25 mouse cellular contexts compared by ENCODE assay signal in genomic region chr19:44307915-44308470, GRCm38 (mm10). TPM values are rescaled to one million over a fixed set of nuclear protein-coding genes. Genes with fewer than 3 reads are reported as not detected.
DNase-seq lines count a peak whose midpoint lies in the region; ATAC-seq and TF ChIP-seq lines count a peak whose summit lies in the region.
"Had no signal": no experiment of that assay in that cellular context is flagged by ENCODE, and none has a peak within 500 bp of the region (broad histone marks: within the 10 kb centered on the region; RNA-seq: fewer than 3 reads in every experiment).

No protein-coding gene starts in this region.

- H3K4me1 ChIP-seq in heart, embryonic 10.5 days = peaks cover 13% of the 10 kb centered on the region
- H3K4me1 ChIP-seq in liver, embryonic 11.5 days (replicated peaks; ENCODE audit: control insufficient read depth, insufficient read depth, low read length) = peaks cover 14% of the 10 kb centered on the region
- peaks cover 0 to 15% of the 10 kb centered on the region in 2 experiments; a peak in 2 of 4 replicates for H3K4me1 ChIP-seq in MEL (ENCODE audit: control insufficient read depth in 1 of 2, insufficient read depth in 2 of 2, low read length in 2 of 2)

- TF ChIP-seq EP300 in MEL (IDR thresholded peaks at IDR 0.05; ENCODE audit: low read depth in 1 of 2, low read length in 2 of 2) = no peak

- no peak overlapping the region for H3K4me3 ChIP-seq in heart, embryonic 10.5 days
- no peak overlapping the region for H3K4me3 ChIP-seq in liver, embryonic 11.5 days (ENCODE audit: low read depth, low read length)
- no peak overlapping the region for H3K4me3 ChIP-seq in MEL (ENCODE audit: control insufficient read depth in 1 of 2, insufficient read depth in 1 of 2, low read depth in 2 of 2, low read length in 2 of 2)
- H3K4me3 ChIP-seq: embryonic facial prominence, embryonic 12.5 days; gastrocnemius, adult 2 months; heart, embryonic 15.5 days; hindbrain, embryonic 13.5 days; limb, embryonic 12.5 days; liver, embryonic 12.5 days; midbrain, embryonic 12.5 days had no signal

- no peak for TF ChIP-seq RAD21 in MEL (IDR thresholded peaks at IDR 0.05; ENCODE audit: low read depth, low read length)

- H3K27ac ChIP-seq in heart, embryonic 10.5 days = no peak overlapping the region
- no peak overlapping the region for H3K27ac ChIP-seq in liver, embryonic 11.5 days (ENCODE audit: low read depth, low read length)
- no peak overlapping the region for H3K27ac ChIP-seq in MEL (ENCODE audit: control insufficient read depth, low read depth, low read length)
- H3K27ac ChIP-seq: embryonic facial prominence, embryonic 12.5 days; gastrocnemius, adult 2 months; heart, embryonic 15.5 days; midbrain, embryonic 12.5 days had no signal

- no peak; a peak in 1 of 4 replicates for TF ChIP-seq POLR2A in MEL (IDR thresholded peaks at IDR 0.05; ENCODE audit: control insufficient read depth in 1 of 2, insufficient read depth in 1 of 2, low read depth in 1 of 2, low read length in 2 of 2, poor library complexity in 1 of 2)

- H3K79me2 ChIP-seq in MEL (ENCODE audit: control insufficient read depth, insufficient read depth, low read length, poor library complexity) = no peaks in the 10 kb centered on the region

- peaks cover 54% of the 10 kb centered on the region for H3K36me3 ChIP-seq in heart, embryonic 10.5 days
- H3K36me3 ChIP-seq in liver, embryonic 11.5 days (ENCODE audit: control insufficient read depth, insufficient read depth, low read length) = peaks cover 38% of the 10 kb centered on the region
- peaks cover 11 to 32% of the 10 kb centered on the region in 2 experiments for H3K36me3 ChIP-seq in MEL (ENCODE audit: control insufficient read depth in 1 of 2, insufficient read depth in 2 of 2, low read length in 2 of 2)

- no peak for ATAC-seq in liver, embryonic 11.5 days (replicated peaks; ENCODE audit: low FRiP score)
- ATAC-seq: forebrain, embryonic 16.5 days; liver, embryonic 12.5 days; liver, postnatal 0 days had no signal

- no peak overlapping the region for H3K4me2 ChIP-seq in liver, embryonic 11.5 days
- H3K4me2 ChIP-seq: embryonic facial prominence, embryonic 12.5 days; heart, embryonic 15.5 days; hindbrain, embryonic 13.5 days; limb, embryonic 12.5 days; liver, embryonic 12.5 days; midbrain, embryonic 12.5 days had no signal

- WGBS in heart, embryonic 10.5 days = 78% methylated on average over 6 of the region's 6 CpGs
- WGBS in liver, embryonic 11.5 days = 82% methylated on average over 6 of the region's 6 CpGs

- no peaks in the 10 kb centered on the region for H3K9me3 ChIP-seq in heart, embryonic 10.5 days
- H3K9me3 ChIP-seq in liver, embryonic 11.5 days (ENCODE audit: control insufficient read depth, low read length) = no peaks in the 10 kb centered on the region
- H3K9me3 ChIP-seq in MEL (replicated peaks; ENCODE audit: insufficient read depth, low read length) = no peaks in the 10 kb centered on the region
- H3K9me3 ChIP-seq: embryonic facial prominence, embryonic 12.5 days; heart, embryonic 15.5 days; hindbrain, embryonic 13.5 days; limb, embryonic 12.5 days; liver, embryonic 12.5 days; midbrain, embryonic 12.5 days had no signal

- DNase-seq in heart, embryonic 10.5 days (ENCODE audit: low spot score) = peak; percentile 51
- DNase-seq in heart, postnatal 4 days = no peak
- DNase-seq in liver, embryonic 11.5 days (ENCODE audit: low spot score) = peak; percentile 26
- DNase-seq in liver (no peak), 3134 (ENCODE audit: extremely low read depth, insufficient read length, low spot score) (peak; percentile 52), MEL (ENCODE audit: low read depth, low spot score) (peak; percentile 63)
- no peak for DNase-seq in right cerebral cortex, postnatal 4 days
- DNase-seq: adrenal gland, postnatal 10 days; B cell, adult 2 months; embryo, embryonic 11 days; gastrocnemius, adult 2 months; gastrocnemius, postnatal 36 days; heart, postnatal 36 days; kidney, adult 18-20 months; kidney, postnatal 36 days; liver, postnatal 0 days; lung, postnatal 36 days had no signal

- no peak for TF ChIP-seq CTCF in MEL (IDR thresholded peaks at IDR 0.05 in 2 of 3, conservative IDR thresholded peaks at IDR 0.05 in 1 of 3; ENCODE audit: control insufficient read depth in 1 of 3, insufficient read depth in 1 of 3, low read depth in 2 of 3, low read length in 3 of 3, poor library complexity in 1 of 3, severe bottlenecking in 1 of 3)

- H3K9ac ChIP-seq in liver, embryonic 11.5 days (ENCODE audit: low read depth, low read length) = no peak overlapping the region
- no peak overlapping the region for H3K9ac ChIP-seq in MEL (ENCODE audit: control insufficient read depth, low read depth, low read length, poor library complexity, severe bottlenecking)
- H3K9ac ChIP-seq: embryonic facial prominence, embryonic 12.5 days; heart, embryonic 15.5 days; limb, embryonic 12.5 days; liver, embryonic 12.5 days; liver, postnatal 0 days; midbrain, embryonic 12.5 days had no signal

- no peaks in the 10 kb centered on the region for H3K27me3 ChIP-seq in heart, embryonic 10.5 days (ENCODE audit: insufficient read depth, poor library complexity, severe bottlenecking)
- no peaks in the 10 kb centered on the region for H3K27me3 ChIP-seq in liver, embryonic 11.5 days (replicated peaks; ENCODE audit: control insufficient read depth, insufficient read depth, low read length)
- H3K27me3 ChIP-seq in MEL (ENCODE audit: control insufficient read depth in 1 of 2, insufficient read depth in 2 of 2, low read length in 2 of 2) = no peaks in the 10 kb centered on the region
- H3K27me3 ChIP-seq: embryonic facial prominence, embryonic 12.5 days; heart, embryonic 15.5 days; hindbrain, embryonic 13.5 days; limb, embryonic 12.5 days; liver, embryonic 12.5 days; midbrain, embryonic 12.5 days had no signal

TF ChIP-seq in MEL, 35 proteins besides CTCF, POLR2A, EP300 and RAD21 (continues in another document):
- TF ChIP-seq MAZ (IDR thresholded peaks at IDR 0.05; ENCODE audit: low read depth, low read length) = no peak
- TF ChIP-seq NRF1 (IDR thresholded peaks at IDR 0.05; ENCODE audit: insufficient read depth, low read depth, low read length, poor library complexity, severe bottlenecking) = no peak
- TF ChIP-seq POLR2AphosphoS5 (IDR thresholded peaks at IDR 0.05; ENCODE audit: borderline replicate concordance, low read depth, low read length) = no peak
- no peak for TF ChIP-seq ZC3H11A (IDR thresholded peaks at IDR 0.05; ENCODE audit: low read depth, low read length)
- TF ChIP-seq ELF1 (IDR thresholded peaks at IDR 0.05; ENCODE audit: low read depth, low read length) = no peak
- no peak for TF ChIP-seq GATA1 (IDR thresholded peaks at IDR 0.05; ENCODE audit: low read depth, low read length)
- TF ChIP-seq MYB (IDR thresholded peaks at IDR 0.05; ENCODE audit: low read depth, low read length) = no peak
- TF ChIP-seq JUND (IDR thresholded peaks at IDR 0.05; ENCODE audit: low read depth, low read length) = no peak
- TF ChIP-seq SIN3A (IDR thresholded peaks at IDR 0.05; ENCODE audit: low read length) = 0 out of 2 replicates have a peak, but pooled peaks have one; percentile 31
- no peak for TF ChIP-seq CHD1 (IDR thresholded peaks at IDR 0.05; ENCODE audit: low read depth, low read length)
- no peak for TF ChIP-seq MEF2A (IDR thresholded peaks at IDR 0.05; ENCODE audit: extremely low read depth, insufficient replicate concordance, low read depth, low read length, poor library complexity, severe bottlenecking)
- no peak for TF ChIP-seq TCF12 (IDR thresholded peaks at IDR 0.05; ENCODE audit: low read depth, low read length)
- TF ChIP-seq TBP (IDR thresholded peaks at IDR 0.05; ENCODE audit: low read depth, low read length) = no peak
- no peak for TF ChIP-seq GABPA (IDR thresholded peaks at IDR 0.05; ENCODE audit: low read depth, low read length)
- no peak for TF ChIP-seq ZNF384 (IDR thresholded peaks at IDR 0.05; ENCODE audit: low read depth, low read length)
- TF ChIP-seq ZKSCAN1 (IDR thresholded peaks at IDR 0.05; ENCODE audit: low read depth, low read length) = no peak
- TF ChIP-seq CHD2 (IDR thresholded peaks at IDR 0.05; ENCODE audit: low read length) = peak; percentile 35
- no peak for TF ChIP-seq MXI1 (IDR thresholded peaks at IDR 0.05; ENCODE audit: low read depth, low read length)
- no peak for TF ChIP-seq TAL1 (IDR thresholded peaks at IDR 0.05; ENCODE audit: low read length)
- no peak for TF ChIP-seq USF1 (IDR thresholded peaks at IDR 0.05; ENCODE audit: low read depth, low read length)
- no peak for TF ChIP-seq UBTF (IDR thresholded peaks at IDR 0.05; ENCODE audit: borderline replicate concordance, insufficient read depth, low read depth, low read length)
- TF ChIP-seq KAT2A (conservative IDR thresholded peaks at IDR 0.05; ENCODE audit: low read depth, low read length) = no peak
- TF ChIP-seq MYC (IDR thresholded peaks at IDR 0.05; ENCODE audit: low read depth, low read length) = 0 out of 2 replicates have a peak, but pooled peaks have one; percentile 5
- TF ChIP-seq SMC3 (IDR thresholded peaks at IDR 0.05; ENCODE audit: low read depth, low read length) = peak; percentile 1; the same call in 1 of the 2 replicates
- no peak for TF ChIP-seq HCFC1 (IDR thresholded peaks at IDR 0.05; ENCODE audit: low read depth, low read length)
- TF ChIP-seq ETS1 (IDR thresholded peaks at IDR 0.05; ENCODE audit: low read depth, low read length) = no peak
- TF ChIP-seq NELFE (IDR thresholded peaks at IDR 0.05; ENCODE audit: low read depth, low read length) = 0 out of 2 replicates have a peak, but pooled peaks have one; percentile 18
- TF ChIP-seq E2F4 (IDR thresholded peaks at IDR 0.05; ENCODE audit: borderline replicate concordance, low read depth, low read length) = peak; percentile 29; the same call in 1 of the 2 replicates

RNA-seq across cellular contexts. Expression of gene Scd2, which starts 14.5 kb away (rescaled TPM):
- 195 and 207 TPM in 2 replicates for polyA plus RNA-seq in heart, embryonic 10.5 days (2016; fragmentation: Nextera tagmentation; extraction: Ambion mirVana)
- total RNA-seq in heart, postnatal 4 days (2021) = 10 to 100 TPM; 78.1 to 82.1 TPM
- polyA plus RNA-seq in liver, embryonic 11.5 days (2014; fragmentation: Nextera tagmentation; extraction: Ambion mirVana) = 212 and 231 TPM in 2 replicates
- 392 and 554 TPM in 2 replicates for total RNA-seq in MEL (2012; rRNA removed)
- polyA plus RNA-seq in MEL (2012; ENCODE audit: insufficient read depth in 1 of 2, insufficient read length in 2 of 2, low read depth in 1 of 2, low replicate concordance in 2 of 2, missing spikeins in 1 of 2) = 100 to 1,000 TPM in 1 of 2 experiments, 10 to 100 TPM in 1; 47.4 to 593 TPM

RNA-seq across cellular contexts. Expression of gene Scd4, which starts 24.9 kb away (rescaled TPM):
- polyA plus RNA-seq in heart, embryonic 10.5 days (2016; fragmentation: Nextera tagmentation; extraction: Ambion mirVana) = 0.06 and 0.16 TPM in 2 replicates
- 10 to 100 TPM; 47.7 to 52.4 TPM for total RNA-seq in heart, postnatal 4 days (2021)
- polyA plus RNA-seq in liver, embryonic 11.5 days (2014; fragmentation: Nextera tagmentation; extraction: Ambion mirVana) = 0.06 and 0.16 TPM in 2 replicates
- total RNA-seq in MEL (2012; rRNA removed) = 0.16 and 0.31 TPM in 2 replicates
- polyA plus RNA-seq in MEL (2012; ENCODE audit: insufficient read depth in 1 of 2, insufficient read length in 2 of 2, low read depth in 1 of 2, low replicate concordance in 2 of 2, missing spikeins in 1 of 2) = under 1 TPM in 1 of 2 experiments, not detected in 1; 0.36 TPM
- polyA plus RNA-seq: liver, postnatal 0 days; neural tube, embryonic 11.5 days had no signal

Comparison
In these comparisons a context has a peak if more than half of its experiments do, and no peak if none do; other contexts are left out.
1. DNase-seq: peak in heart, embryonic 10.5 days (single experiment), liver, embryonic 11.5 days (single experiment), 3134 (single experiment) and MEL (single experiment); none in heart, postnatal 4 days (single experiment), liver (single experiment) and right cerebral cortex, postnatal 4 days (single experiment).